Mouse (Mus musculus) limb, embryonic 11.5 days (tissue): ENCODE measurements around the gene 4932438H23Rik. TPM values are rescaled to one million over a fixed set of nuclear protein-coding genes. Genes with fewer than 3 reads are reported as not detected.

ENCODE experiments used
- ATAC-seq: fragments of 200-750 bp; cut with Nextera tagmentation; 2 replicates; pipeline ENCODE4 v1.8.0; 2017; ENCODE audit warnings: low read depth; ENCODE audit not compliant: insufficient number of reproducible peaks, low FRiP score, low TSS enrichment
- DNase-seq: peaks from one replicate; pipeline ENCODE4 v3.0.0-alpha.2; 2015; ENCODE audit warnings: low spot score
- H3K27ac ChIP-seq: fragments of 300-500 bp; sonication (generic); replicated peaks from 2 replicates; pipeline ENCODE4 v1.5.1; 2014; ENCODE audit warnings: low read depth, mild to moderate bottlenecking, low read length
- H3K27me3 ChIP-seq: fragments of 300-500 bp; sonication (generic); 2 replicates; pipeline ENCODE4 v1.6.1; 2014; ENCODE audit warnings: mild to moderate bottlenecking, low read length, mixed read lengths; ENCODE audit not compliant: control insufficient read depth, insufficient read depth
- H3K36me3 ChIP-seq: fragments of 300-500 bp; sonication (generic); 2 replicates; pipeline ENCODE4 v1.6.1; 2014; ENCODE audit warnings: mild to moderate bottlenecking, low read length, moderate library complexity, mixed read lengths; ENCODE audit not compliant: control insufficient read depth, insufficient read depth
- H3K4me1 ChIP-seq: fragments of 300-500 bp; sonication (generic); 2 replicates; pipeline ENCODE4 v1.6.1; 2014; ENCODE audit warnings: low read length, mixed read lengths; ENCODE audit not compliant: control insufficient read depth, insufficient read depth
- H3K4me2 ChIP-seq: fragments of 300-500 bp; sonication (generic); 2 replicates; pipeline ENCODE4 v1.6.1; 2014; ENCODE audit warnings: low read depth, mild to moderate bottlenecking, moderate library complexity; ENCODE audit not compliant: severe bottlenecking
- H3K4me3 ChIP-seq: fragments of 300-500 bp; sonication (generic); 2 replicates; pipeline ENCODE4 v1.5.1; 2014; ENCODE audit warnings: low read depth, low read length
- H3K9ac ChIP-seq: fragments of 300-500 bp; sonication (generic); 2 replicates; pipeline ENCODE4 v1.6.1; 2014; ENCODE audit warnings: mild to moderate bottlenecking, low read length
- H3K9me3 ChIP-seq: fragments of 300-500 bp; sonication (generic); 2 replicates; pipeline ENCODE4 v1.6.1; 2016; ENCODE audit warnings: low read length; ENCODE audit not compliant: control insufficient read depth
- WGBS: fragments of 180-500 bp; shearing (Covaris S2); extraction: QIAGEN DNeasy Blood & Tissue Kit; methylation state at CpG from one replicate; pipeline ENCODE4 v1.1.7; 2014; 5-methylcytosine and 5-hydroxymethylcytosine counted together
- polyA plus RNA-seq: library from polyadenylated mRNA; unstranded; fragments of >200 nt; fragmentation: Nextera tagmentation; extraction: Ambion mirVana; gene quantifications from 2 replicates; pipeline ENCODE4 v1.2.1, GENCODE M21; 2014

Gene 4932438H23Rik
- polyA plus RNA-seq, 1 experiment from 2014 or later = not detected

- 82% methylated on average over 6 of the region's 6 CpGs for WGBS
- Histone ChIP-seq H3K4me3 (no peak overlapping the region), H3K36me3 (no peaks in the 10 kb centered on the region), H3K9me3 (no peaks in the 10 kb centered on the region), H3K4me1 (0 out of 2 replicates have a peak, but pooled peaks cover 5% of the 10 kb centered on the region), H3K4me2 (no peak overlapping the region), H3K9ac (no peak overlapping the region), H3K27me3 (no peaks in the 10 kb centered on the region), H3K27ac (no peak overlapping the region)
- ATAC-seq = no peak
- DNase-seq = no peak
Observed at GRCm38 (mm10) chr16:91057741-91058140, 37.2 kb downstream of the 4932438H23Rik start.

- H3K9me3 ChIP-seq = no peaks in the 10 kb centered on the region
- no peaks in the 10 kb centered on the region for H3K36me3 ChIP-seq
- no peak overlapping the region for H3K9ac ChIP-seq
- WGBS = 88% methylated on average over 4 of the region's 4 CpGs
- 0 out of 2 replicates have a peak, but pooled peaks cover 5% of the 10 kb centered on the region for H3K4me1 ChIP-seq
- H3K27me3 ChIP-seq = no peaks in the 10 kb centered on the region
- no peak overlapping the region for H3K4me2 ChIP-seq
- DNase-seq (no peak), ATAC-seq (no peak)
- H3K27ac ChIP-seq = no peak overlapping the region
- H3K4me3 ChIP-seq = no peak overlapping the region
Observed at GRCm38 (mm10) chr16:91057261-91057660, 37.7 kb downstream of the 4932438H23Rik start.

- H3K9ac ChIP-seq = no peak overlapping the region
- H3K9me3 ChIP-seq = no peaks in the 10 kb centered on the region
- no peak overlapping the region for H3K4me2 ChIP-seq
- no peaks in the 10 kb centered on the region for H3K27me3 ChIP-seq
- H3K36me3 ChIP-seq = no peaks in the 10 kb centered on the region
- no peak overlapping the region for H3K27ac ChIP-seq
- 63% methylated on average over 16 of the region's 16 CpGs for WGBS
- 0 out of 2 replicates have a peak, but pooled peaks cover 5% of the 10 kb centered on the region for H3K4me1 ChIP-seq
- ATAC-seq (no peak), DNase-seq (no peak)
- no peak overlapping the region for H3K4me3 ChIP-seq
Observed at GRCm38 (mm10) chr16:91056043-91056821, 38.7 kb downstream of the 4932438H23Rik start.

- DNase-seq (no peak), ATAC-seq (no peak)
- no peak overlapping the region for H3K9ac ChIP-seq
- H3K4me3 ChIP-seq = no peak overlapping the region
- WGBS = 75% methylated on average over 5 of the region's 5 CpGs
- 0 out of 2 replicates have a peak, but pooled peaks cover 5% of the 10 kb centered on the region for H3K4me1 ChIP-seq
- H3K36me3 ChIP-seq = no peaks in the 10 kb centered on the region
- no peak overlapping the region for H3K4me2 ChIP-seq
- no peaks in the 10 kb centered on the region for H3K27me3 ChIP-seq
- no peak overlapping the region for H3K27ac ChIP-seq
- H3K9me3 ChIP-seq = no peaks in the 10 kb centered on the region
Observed at GRCm38 (mm10) chr16:91055150-91055549, 39.8 kb downstream of the 4932438H23Rik start.

- no peak overlapping the region for H3K4me3 ChIP-seq
- no peak overlapping the region for H3K27ac ChIP-seq
- H3K4me2 ChIP-seq = no peak overlapping the region
- no peak overlapping the region for H3K9ac ChIP-seq
- WGBS = 55% methylated on average over 8 of the region's 8 CpGs
- H3K36me3 ChIP-seq = no peaks in the 10 kb centered on the region
- DNase-seq = no peak
- no peaks in the 10 kb centered on the region for H3K9me3 ChIP-seq
- H3K27me3 ChIP-seq = no peaks in the 10 kb centered on the region
- ATAC-seq = no peak
- 0 out of 2 replicates have a peak, but pooled peaks cover 5% of the 10 kb centered on the region for H3K4me1 ChIP-seq
Observed at GRCm38 (mm10) chr16:91053599-91053998, 41.3 kb downstream of the 4932438H23Rik start.

GRCm38 (mm10) chr16:91045511-91045910, 49.4 kb downstream of the 4932438H23Rik start:
- H3K27me3 ChIP-seq = no peaks in the 10 kb centered on the region
- no peaks in the 10 kb centered on the region for H3K9me3 ChIP-seq
- peaks cover 7% of the 10 kb centered on the region; the same call in 1 of the 2 replicates for H3K4me1 ChIP-seq
- H3K36me3 ChIP-seq = no peaks in the 10 kb centered on the region; the same call in 1 of the 2 replicates
- no peak overlapping the region for H3K4me3 ChIP-seq
- H3K9ac ChIP-seq = no peak overlapping the region
- H3K4me2 ChIP-seq = no peak overlapping the region
- H3K27ac ChIP-seq = no peak overlapping the region
- DNase-seq = peak; percentile 67
- ATAC-seq = no peak
- 58% methylated on average over 8 of the region's 8 CpGs for WGBS

GRCm38 (mm10) chr16:91044270-91045182, 50.4 kb downstream of the 4932438H23Rik start, which contains the start of gene Paxbp1:
Gene Paxbp1 (minus strand): TSS chr16:91044543.
- Histone ChIP-seq H3K4me3 (peak within 1 kb of the TSS; percentile 89), H3K27me3 (no peaks in the 10 kb centered on the region), H3K4me1 (peaks cover 7% of the 10 kb centered on the region; the same call in 1 of the 2 replicates), H3K9me3 (no peaks in the 10 kb centered on the region), H3K36me3 (no peaks in the 10 kb centered on the region; the same call in 1 of the 2 replicates), H3K4me2 (peak within 1 kb of the TSS; percentile 56), H3K9ac (peak within 1 kb of the TSS; percentile 90), H3K27ac (peak within 1 kb of the TSS; percentile 90)
- peak; percentile 97 for ATAC-seq
- DNase-seq = peak; percentile 100
- WGBS = 2% methylated on average over 64 of the region's 70 CpGs
